Mouse (Mus musculus): ENCODE results near the gene Plk5. TPM values are rescaled to one million over a fixed set of nuclear protein-coding genes. Genes with fewer than 3 reads are reported as not detected.

Gene Plk5
- polyA plus RNA-seq, 2 experiments = 0.48 to 1.9 TPM

DNA sequence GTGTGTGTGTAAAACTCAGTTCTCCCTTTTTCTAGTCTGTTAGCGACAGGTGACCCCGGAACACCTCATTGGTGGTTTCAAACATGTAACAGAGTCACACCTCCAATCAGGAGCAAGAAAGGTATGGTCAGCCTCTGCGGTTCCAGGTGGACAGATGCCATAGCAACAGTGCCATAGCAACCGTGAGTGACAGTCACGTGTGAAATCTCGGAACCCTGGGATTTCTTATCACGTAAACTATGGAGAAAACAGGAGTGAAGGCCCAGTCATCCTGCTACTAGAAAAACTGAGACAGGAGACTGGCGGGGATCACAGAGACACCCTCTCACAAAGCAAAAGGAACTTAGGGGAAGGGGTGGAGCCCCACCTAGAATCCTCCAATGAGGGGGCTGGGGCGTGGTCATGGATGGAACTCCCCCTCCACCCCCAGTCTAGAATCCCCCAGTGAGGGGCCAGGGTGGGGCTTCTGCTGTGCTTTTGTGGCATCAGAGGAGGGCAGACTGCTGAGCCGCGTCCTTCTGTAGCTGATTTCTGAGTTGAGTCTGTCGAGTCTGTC, 15.2 kb downstream of the Plk5 start:
- DNase-seq (ENCODE audit: low spot score) (peak; percentile 87), ATAC-seq (ENCODE audit: low FRiP score, low read depth) (peak; percentile 86)
- H3K4me1 ChIP-seq (ENCODE audit: control insufficient read depth, insufficient read depth, low read length) = peaks cover 7% of the 10 kb centered on the region
- 2% methylated on average over 12 of the region's 12 CpGs for WGBS
- H3K9ac ChIP-seq (ENCODE audit: low read depth, low read length, severe bottlenecking) = 0 out of 2 replicates have a peak overlapping the region, but pooled peaks have one; percentile 0
- peak overlapping the region; percentile 29 for H3K4me3 ChIP-seq (replicated peaks; ENCODE audit: low read length)
- no peaks in the 10 kb centered on the region for H3K9me3 ChIP-seq (ENCODE audit: control insufficient read depth, low read length)
- H3K36me3 ChIP-seq (ENCODE audit: control insufficient read depth, insufficient read depth, low read length) = no peaks in the 10 kb centered on the region
- no peak overlapping the region for H3K27ac ChIP-seq (replicated peaks; ENCODE audit: low read depth, low read length)
- H3K4me2 ChIP-seq (replicated peaks; ENCODE audit: low read depth, low read length, severe bottlenecking) = peak overlapping the region; percentile 32
- no peaks in the 10 kb centered on the region for H3K27me3 ChIP-seq (ENCODE audit: control insufficient read depth, insufficient read depth, low read length)
- no peak for TF ChIP-seq POLR2A (IDR thresholded peaks at IDR 0.05; ENCODE audit: borderline replicate concordance, extremely low read depth, insufficient read depth, insufficient read length)

DNA sequence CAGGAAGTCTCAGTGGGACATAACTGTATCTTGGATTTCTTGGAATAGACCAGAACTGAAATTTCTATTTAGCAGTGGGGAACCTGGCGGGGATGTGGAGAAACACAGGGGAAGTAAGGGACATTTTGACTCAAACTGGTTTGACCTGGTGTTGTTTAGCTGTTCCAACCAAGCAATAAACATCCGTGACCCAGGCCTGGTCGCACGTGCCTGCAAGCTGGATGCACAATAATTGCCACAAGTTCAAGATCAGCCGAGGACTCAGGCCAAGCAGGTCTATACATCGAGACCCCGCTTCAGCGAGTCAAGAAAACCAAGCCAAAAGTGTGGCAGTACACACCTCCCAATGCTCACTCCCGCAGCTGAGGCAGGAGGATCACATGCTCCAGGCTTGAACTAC, 15.7 kb downstream of the Plk5 start:
- peak overlapping the region; percentile 29 for H3K4me3 ChIP-seq (replicated peaks; ENCODE audit: low read length)
- ATAC-seq (ENCODE audit: low FRiP score, low read depth) = no peak
- H3K36me3 ChIP-seq (ENCODE audit: control insufficient read depth, insufficient read depth, low read length) = no peaks in the 10 kb centered on the region
- H3K4me2 ChIP-seq (replicated peaks; ENCODE audit: low read depth, low read length, severe bottlenecking) = peak overlapping the region; percentile 32
- no peak overlapping the region for H3K27ac ChIP-seq (replicated peaks; ENCODE audit: low read depth, low read length)
- DNase-seq (ENCODE audit: low spot score) = no peak
- H3K9ac ChIP-seq (ENCODE audit: low read depth, low read length, severe bottlenecking) = 0 out of 2 replicates have a peak overlapping the region, but pooled peaks have one; percentile 0
- peaks cover 7% of the 10 kb centered on the region for H3K4me1 ChIP-seq (ENCODE audit: control insufficient read depth, insufficient read depth, low read length)
- TF ChIP-seq POLR2A (IDR thresholded peaks at IDR 0.05; ENCODE audit: borderline replicate concordance, extremely low read depth, insufficient read depth, insufficient read length) = no peak
- 53% methylated on average over 9 of the region's 9 CpGs for WGBS
- no peaks in the 10 kb centered on the region for H3K9me3 ChIP-seq (ENCODE audit: control insufficient read depth, low read length)
- no peaks in the 10 kb centered on the region for H3K27me3 ChIP-seq (ENCODE audit: control insufficient read depth, insufficient read depth, low read length)

DNA sequence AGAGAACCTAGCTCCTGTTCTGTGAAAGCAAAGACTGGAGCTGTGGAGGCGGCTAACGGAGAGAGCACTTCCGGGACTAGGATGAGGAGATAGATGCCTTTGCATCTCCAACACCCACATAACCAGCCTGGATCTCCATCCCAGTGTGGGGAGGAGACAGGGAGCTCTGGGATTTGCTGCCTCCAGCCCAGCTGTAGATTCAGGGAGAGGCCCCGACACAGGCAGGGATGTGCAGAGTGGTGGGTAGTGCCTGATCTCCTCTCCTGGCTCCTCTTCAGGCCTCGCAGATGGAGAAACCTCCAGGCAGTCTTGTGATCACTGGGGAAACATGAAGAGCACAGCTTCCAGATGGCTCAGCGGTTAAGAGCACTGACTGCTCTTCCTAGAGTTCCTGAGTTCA, 16.4 kb downstream of the Plk5 start:
- no peaks in the 10 kb centered on the region for H3K9me3 ChIP-seq (ENCODE audit: control insufficient read depth, low read length)
- H3K4me3 ChIP-seq (replicated peaks; ENCODE audit: low read length) = no peak overlapping the region
- no peak for DNase-seq (ENCODE audit: low spot score)
- no peak overlapping the region for H3K9ac ChIP-seq (ENCODE audit: low read depth, low read length, severe bottlenecking)
- TF ChIP-seq POLR2A (IDR thresholded peaks at IDR 0.05; ENCODE audit: borderline replicate concordance, extremely low read depth, insufficient read depth, insufficient read length) = no peak
- H3K4me2 ChIP-seq (replicated peaks; ENCODE audit: low read depth, low read length, severe bottlenecking) = no peak overlapping the region
- 73% methylated on average over 6 of the region's 6 CpGs for WGBS
- no peaks in the 10 kb centered on the region for H3K36me3 ChIP-seq (ENCODE audit: control insufficient read depth, insufficient read depth, low read length)
- H3K4me1 ChIP-seq (ENCODE audit: control insufficient read depth, insufficient read depth, low read length) = peaks cover 7% of the 10 kb centered on the region
- H3K27ac ChIP-seq (replicated peaks; ENCODE audit: low read depth, low read length) = no peak overlapping the region
- no peak for ATAC-seq (ENCODE audit: low FRiP score, low read depth)
- no peaks in the 10 kb centered on the region for H3K27me3 ChIP-seq (ENCODE audit: control insufficient read depth, insufficient read depth, low read length)

DNA sequence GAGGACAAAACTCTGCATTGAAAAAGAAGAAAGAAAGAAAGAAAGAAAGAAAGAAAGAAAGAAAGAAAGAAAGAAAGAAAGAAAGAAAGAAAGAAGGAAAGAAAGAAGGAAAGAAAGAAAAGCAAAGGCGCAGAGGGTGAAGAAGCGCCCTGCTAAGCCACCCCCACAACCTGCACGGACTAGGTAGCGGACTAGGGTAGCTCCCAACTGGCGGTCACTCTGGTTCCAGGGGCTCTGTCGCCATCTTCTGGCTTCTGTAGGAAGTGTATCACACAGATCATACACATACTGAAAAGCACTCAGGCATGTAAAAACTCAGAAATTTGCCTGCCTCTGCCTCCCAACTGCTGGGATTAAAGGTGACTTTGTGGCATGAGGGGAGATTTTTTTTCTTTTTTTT, 17.8 kb downstream of the Plk5 start:
- ATAC-seq (ENCODE audit: low FRiP score, low read depth) = no peak

DNA sequence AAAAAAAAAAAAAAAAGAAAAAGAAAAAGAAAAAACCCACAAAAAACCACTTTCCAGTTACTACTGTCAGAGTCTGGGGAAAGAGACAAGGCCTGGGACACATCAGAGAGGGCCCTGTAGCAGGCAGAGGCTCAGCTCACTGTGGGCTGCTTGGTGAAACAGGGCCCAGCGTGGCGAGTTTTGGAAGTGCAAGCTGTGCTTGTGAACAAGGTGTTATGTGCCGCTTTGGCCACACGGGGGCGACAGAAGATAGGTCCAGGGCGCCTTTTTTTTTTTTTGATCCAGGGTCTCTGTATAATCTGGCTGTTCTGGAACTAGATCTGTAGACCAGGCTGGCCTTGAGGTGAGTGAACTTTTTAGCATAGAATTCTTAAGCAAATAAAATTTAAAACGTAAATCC, 19.9 kb downstream of the Plk5 start:
- no peak overlapping the region for H3K27ac ChIP-seq (replicated peaks; ENCODE audit: low read depth, low read length)
- 3% methylated on average over 7 of the region's 7 CpGs for WGBS

More for the DNA sequence above, 17.8 kb downstream of the Plk5 start:
- Histone ChIP-seq H3K4me2 (replicated peaks; ENCODE audit: low read depth, low read length, severe bottlenecking) (no peak overlapping the region), H3K4me1 (ENCODE audit: control insufficient read depth, insufficient read depth, low read length) (peaks cover 7% of the 10 kb centered on the region), H3K27ac (replicated peaks; ENCODE audit: low read depth, low read length) (no peak overlapping the region), H3K4me3 (replicated peaks; ENCODE audit: low read length) (no peak overlapping the region), H3K27me3 (ENCODE audit: control insufficient read depth, insufficient read depth, low read length) (no peaks in the 10 kb centered on the region), H3K9ac (ENCODE audit: low read depth, low read length, severe bottlenecking) (no peak overlapping the region), H3K36me3 (ENCODE audit: control insufficient read depth, insufficient read depth, low read length) (0 out of 2 replicates have a peak, but pooled peaks cover 1% of the 10 kb centered on the region), H3K9me3 (ENCODE audit: control insufficient read depth, low read length) (no peaks in the 10 kb centered on the region)
- TF ChIP-seq POLR2A (IDR thresholded peaks at IDR 0.05; ENCODE audit: borderline replicate concordance, extremely low read depth, insufficient read depth, insufficient read length) = no peak
- DNase-seq (ENCODE audit: low spot score) = peak; percentile 56
- 22% methylated on average over 6 of the region's 6 CpGs for WGBS

More for the DNA sequence above, 19.9 kb downstream of the Plk5 start:
- no peaks in the 10 kb centered on the region for H3K9me3 ChIP-seq (ENCODE audit: control insufficient read depth, low read length)
- no peaks in the 10 kb centered on the region for H3K27me3 ChIP-seq (ENCODE audit: control insufficient read depth, insufficient read depth, low read length)
- ATAC-seq (ENCODE audit: low FRiP score, low read depth) = peak; percentile 48; the same call in 1 of the 2 replicates
- H3K9ac ChIP-seq (ENCODE audit: low read depth, low read length, severe bottlenecking) = no peak overlapping the region
- H3K4me2 ChIP-seq (replicated peaks; ENCODE audit: low read depth, low read length, severe bottlenecking) = no peak overlapping the region
- H3K36me3 ChIP-seq (ENCODE audit: control insufficient read depth, insufficient read depth, low read length) = peaks cover 20% of the 10 kb centered on the region
- H3K4me3 ChIP-seq (replicated peaks; ENCODE audit: low read length) = no peak overlapping the region
- DNase-seq (ENCODE audit: low spot score) = peak; percentile 94
- TF ChIP-seq POLR2A (IDR thresholded peaks at IDR 0.05; ENCODE audit: borderline replicate concordance, extremely low read depth, insufficient read depth, insufficient read length) = 0 out of 2 replicates have a peak, but pooled peaks have one; percentile 21
- peaks cover 7% of the 10 kb centered on the region for H3K4me1 ChIP-seq (ENCODE audit: control insufficient read depth, insufficient read depth, low read length)
